Mouse (Mus musculus): ENCODE results near the gene Dpy19l3.

DNA sequence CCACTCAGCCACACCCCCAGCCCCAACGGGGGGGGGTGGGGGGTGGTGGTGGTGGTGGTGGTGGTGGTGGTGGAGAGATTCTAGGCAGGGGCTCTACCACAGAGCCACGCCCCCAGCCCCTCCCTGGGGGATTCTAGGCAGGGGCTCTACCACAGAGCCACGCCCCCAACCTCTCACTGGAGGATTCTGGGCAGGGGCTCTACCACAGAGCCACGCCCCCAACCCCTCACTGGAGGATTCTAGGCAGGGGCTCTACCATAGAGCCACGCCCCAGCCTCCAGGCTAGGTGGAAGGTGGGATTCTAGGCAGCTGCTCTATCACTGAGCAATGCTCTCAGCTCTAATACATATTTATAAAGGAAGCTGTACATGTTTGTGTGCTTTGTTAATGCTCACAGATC is 7.5 kb upstream of the Dpy19l3 start:
- TF ChIP-seq EP300 (IDR thresholded peaks at IDR 0.05; ENCODE audit: low read depth) = no peak
- no peak for TF ChIP-seq CTCF (IDR thresholded peaks at IDR 0.05; ENCODE audit: low read depth)

Data from liver, embryonic 14.5 days (tissue).